Mouse (Mus musculus): ENCODE measurements around the gene Entpd5. TPM values are rescaled to one million over a fixed set of nuclear protein-coding genes. Genes with fewer than 3 reads are reported as not detected.

Entpd5 gene
- polyA plus RNA-seq (2012; rRNA removed; ENCODE audit: low replicate concordance): 14.3 and 18.4 TPM in 2 replicates

GRCm38 (mm10) chr12:84408819-84409507 is at the start of gene Entpd5, which contains the start of gene Bbof1:
Entpd5 (minus strand) TSS chr12:84409029.
Bbof1 (plus strand) TSS chr12:84409071.

GRCm38 (mm10) chr12:84450718-84451646 is 42.2 kb upstream of the Entpd5 start, which contains the start of the genes Aldh6a1 and Lin52:
Aldh6a1 (minus strand) TSS chr12:84451004.
Lin52 (plus strand) TSS chr12:84451422.

DNA sequence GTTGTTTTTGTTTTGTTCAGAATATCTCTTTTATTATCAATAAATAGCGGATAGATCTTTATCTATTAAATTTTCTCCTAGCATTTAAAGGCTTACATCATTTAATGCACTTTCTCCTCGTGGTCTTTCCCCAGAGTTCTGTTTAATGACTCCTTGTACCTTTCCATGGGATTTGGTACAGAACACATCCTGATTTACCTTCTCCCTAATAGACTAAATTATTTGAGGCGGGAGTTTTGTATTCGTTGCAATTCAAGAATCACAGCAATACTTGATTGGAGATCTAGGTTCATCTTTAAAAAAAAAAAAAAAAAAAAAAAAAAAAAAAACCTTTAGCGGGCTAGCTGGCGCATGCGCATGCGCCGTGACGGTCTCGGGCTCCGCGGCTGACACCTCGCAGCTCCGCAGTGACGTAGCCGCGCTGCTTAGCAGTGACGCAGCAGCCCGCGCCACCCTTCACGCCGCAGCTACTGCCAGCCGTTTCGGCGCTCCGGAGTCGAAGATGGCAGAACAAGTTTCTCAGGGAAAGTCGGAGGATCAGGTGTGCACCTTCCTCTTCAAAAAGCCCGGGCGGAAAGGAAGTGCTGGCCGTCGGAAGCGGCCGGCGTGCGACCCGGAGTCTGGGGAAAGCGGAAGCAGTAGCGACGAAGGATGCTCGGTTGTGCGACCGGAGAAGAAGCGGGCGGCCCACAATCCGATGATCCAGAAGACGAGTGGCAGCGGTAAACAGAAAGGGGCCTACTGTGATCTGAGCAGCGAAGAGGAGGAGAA is 8.2 kb upstream of the Entpd5 start, which contains the start of gene Rnf113a2:
TSS of gene Rnf113a2 (plus strand) at position 363 of the 771 bp plus-strand sequence.

GRCm38 (mm10) chr12:84361555-84362489 is 47.0 kb downstream of the Entpd5 start, which contains the start of the genes Coq6 and Fam161b:
Coq6 (plus strand) TSS chr12:84361657.
Fam161b (minus strand) TSS chr12:84361833.

Other genes starting within 250 kb of the Entpd5 start
- gene Elmsan1, start 190.1 kb downstream of the Entpd5 start, polyA plus RNA-seq (2012; rRNA removed; ENCODE audit: low replicate concordance): 13.8 and 20.7 TPM in 2 replicates
- 21.2 and 34.9 TPM in 2 replicates for gene Ptgr2, start 123.8 kb downstream of the Entpd5 start, polyA plus RNA-seq (2012; rRNA removed; ENCODE audit: low replicate concordance)
- gene Zfp410, start 92.2 kb downstream of the Entpd5 start, polyA plus RNA-seq (2012; rRNA removed; ENCODE audit: low replicate concordance): 30.1 and 36.9 TPM in 2 replicates
- gene Coq6, start 47.4 kb downstream of the Entpd5 start, polyA plus RNA-seq (2012; rRNA removed; ENCODE audit: low replicate concordance): 66.8 and 81.5 TPM in 2 replicates
- 1.5 and 1.6 TPM in 2 replicates for gene Fam161b, start 47.2 kb downstream of the Entpd5 start, polyA plus RNA-seq (2012; rRNA removed; ENCODE audit: low replicate concordance)
- gene Bbof1, start within 50 bp of the Entpd5 start, polyA plus RNA-seq (2012; rRNA removed; ENCODE audit: low replicate concordance): 0.22 and 0.27 TPM in 2 replicates
- 5.2 and 6.0 TPM in 2 replicates for gene Rnf113a2, start 8.2 kb upstream of the Entpd5 start, polyA plus RNA-seq (2012; rRNA removed; ENCODE audit: low replicate concordance)
- gene Aldh6a1, start 42.0 kb upstream of the Entpd5 start, polyA plus RNA-seq (2012; rRNA removed; ENCODE audit: low replicate concordance): 83.5 and 170 TPM in 2 replicates
- 16.7 and 24.1 TPM in 2 replicates for gene Lin52, start 42.4 kb upstream of the Entpd5 start, polyA plus RNA-seq (2012; rRNA removed; ENCODE audit: low replicate concordance)
- not detected in 2 replicates for gene Vsx2, start 160.7 kb upstream of the Entpd5 start, polyA plus RNA-seq (2012; rRNA removed; ENCODE audit: low replicate concordance)
- gene Abcd4, start 208.4 kb upstream of the Entpd5 start, polyA plus RNA-seq (2012; rRNA removed; ENCODE audit: low replicate concordance): 34.7 and 35.7 TPM in 2 replicates
- gene Vrtn, start 232.0 kb upstream of the Entpd5 start, polyA plus RNA-seq (2012; rRNA removed; ENCODE audit: low replicate concordance): not detected in 2 replicates